Mouse (Mus musculus) G1E (cell line): ENCODE data around the gene 4930544D05Rik.

Experiments
- GATA1 ChIP-seq: IDR thresholded peaks from 2 replicates; pipeline ENCODE4 v1.6.1; 2012; ENCODE audit warnings: borderline replicate concordance, low read length, inconsistent platforms, mixed read lengths
- POLR2AphosphoS5 ChIP-seq: IDR thresholded peaks from 2 replicates; pipeline ENCODE4 v1.6.1; 2012; ENCODE audit warnings: low read depth, low read length, inconsistent platforms; ENCODE audit not compliant: insufficient replicate concordance

DNA sequence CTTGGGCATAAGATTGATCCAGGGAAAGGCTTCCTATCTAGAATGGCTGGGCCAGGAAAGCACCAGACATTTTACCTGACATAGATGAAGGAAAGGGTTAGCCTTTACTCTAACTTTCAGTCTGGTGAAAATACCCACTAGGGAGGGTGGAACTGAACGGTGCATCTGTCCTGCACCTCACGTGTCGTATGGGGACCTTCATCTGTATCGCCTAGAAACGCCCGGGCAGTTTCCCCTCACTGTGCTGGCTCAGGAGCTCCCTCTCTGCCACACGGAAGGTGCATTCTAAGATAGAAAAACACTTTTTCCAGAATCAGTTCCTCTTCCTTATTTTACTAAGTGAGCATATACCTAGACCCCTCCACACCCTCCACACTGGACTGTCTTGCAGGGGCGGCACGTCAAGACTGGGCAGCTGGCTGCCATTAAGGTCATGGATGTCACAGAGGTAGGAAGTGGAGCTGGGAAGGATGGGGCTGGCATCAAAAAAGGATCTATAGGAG, 17.1 kb upstream of the 4930544D05Rik start:
- TF ChIP-seq GATA1 (no peak), POLR2AphosphoS5 (no peak)
